Mouse (Mus musculus) bone marrow, adult 2 months (tissue): ENCODE data around the gene Sfxn2. TPM values are rescaled to one million over a fixed set of nuclear protein-coding genes. Genes with fewer than 3 reads are reported as not detected.

Source experiments
- H3K27ac ChIP-seq: fragments of 200-500 bp; 2 replicates; pipeline ENCODE4 v1.5.1; 2012; ENCODE audit warnings: low read depth, mild to moderate bottlenecking, control low read depth, inconsistent platforms, low read length; ENCODE audit not compliant: control insufficient read depth, poor library complexity, insufficient read depth
- H3K4me1 ChIP-seq: fragments of 200-500 bp; 2 replicates; pipeline ENCODE4 v1.6.1; 2011; ENCODE audit warnings: low read length; ENCODE audit not compliant: control insufficient read depth, insufficient read depth
- H3K4me3 ChIP-seq: fragments of 200-500 bp; replicated peaks from 2 replicates; pipeline ENCODE3; 2011; ENCODE audit warnings: mild to moderate bottlenecking, low read depth, low read length, control low read depth; ENCODE audit not compliant: control insufficient read depth
- CTCF ChIP-seq: fragments of 200-500 bp; IDR thresholded peaks from 2 replicates; pipeline ENCODE4 v1.5.1; 2011; ENCODE audit warnings: low read length, control low read depth; ENCODE audit not compliant: control insufficient read depth, insufficient read depth
- POLR2A ChIP-seq: fragments of 200-500 bp; IDR thresholded peaks from 2 replicates; pipeline ENCODE4 v1.6.1; 2011; ENCODE audit warnings: low read depth, mild to moderate bottlenecking, control low read depth, low read length, borderline replicate concordance; ENCODE audit not compliant: control insufficient read depth
- WGBS: fragments of 180-500 bp; shearing (Covaris S2); methylation state at CpG from one replicate; pipeline ENCODE4 v1.1.7; 2018; 5-methylcytosine and 5-hydroxymethylcytosine counted together
- polyA plus RNA-seq: library from polyadenylated mRNA; stranded (reverse); fragments of >200 nt; gene quantifications from 2 replicates; pipeline ENCODE4 v1.2.4, GENCODE M21; 2011; ENCODE audit warnings: low replicate concordance; ENCODE audit not compliant: missing spikeins, insufficient read depth, insufficient read length

Gene Sfxn2
- polyA plus RNA-seq, 1 experiment = 9.4 TPM

- 1% methylated on average over 20 of the region's 20 CpGs for WGBS
- Histone ChIP-seq H3K4me3 (peak overlapping the region; percentile 24), H3K27ac (peak overlapping the region; percentile 31), H3K4me1 (peaks cover 9% of the 10 kb centered on the region)
- TF ChIP-seq POLR2A = 0 out of 2 replicates have a peak, but pooled peaks have one; percentile 35
- TF ChIP-seq CTCF = peak; percentile 26; the same call in 1 of the 2 replicates
Measured at GRCm38 (mm10) chr19:46528529-46529213, 44.5 kb upstream of the Sfxn2 start.

- TF ChIP-seq CTCF = no peak
- no peak for TF ChIP-seq POLR2A
- Histone ChIP-seq H3K27ac (no peak overlapping the region), H3K4me3 (no peak overlapping the region), H3K4me1 (peaks cover 2% of the 10 kb centered on the region)
- 59% methylated on average over 13 of the region's 13 CpGs for WGBS
Measured at GRCm38 (mm10) chr19:46529601-46530448, 43.3 kb upstream of the Sfxn2 start.

DNA sequence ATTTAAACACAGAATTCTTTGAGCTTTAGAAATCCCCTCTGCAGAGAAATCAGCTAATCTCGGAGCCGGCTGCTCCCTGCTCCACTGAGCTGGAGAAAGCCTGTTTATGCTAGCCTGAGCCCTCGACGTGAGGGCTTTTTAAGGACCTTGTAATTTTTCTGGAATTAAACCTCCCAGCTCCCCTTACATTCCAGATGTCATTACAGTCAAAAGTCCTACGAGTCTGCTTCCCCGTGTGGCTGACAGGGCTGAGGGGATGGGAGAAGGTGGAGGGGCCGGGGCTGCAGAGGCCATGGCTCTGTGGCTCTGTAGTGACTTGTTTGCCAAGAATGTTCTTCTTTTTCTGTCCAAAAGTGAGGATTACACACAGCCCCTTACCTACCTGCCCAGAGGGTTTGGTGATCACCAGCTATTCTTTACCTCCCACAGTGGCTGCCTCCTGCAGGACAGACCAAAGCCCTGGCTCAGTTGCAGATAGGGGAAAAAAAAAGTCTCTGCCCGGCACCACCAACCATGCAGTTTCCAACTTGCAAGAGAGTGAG is 42.6 kb upstream of the Sfxn2 start:
- WGBS = 82% methylated on average over 8 of the region's 8 CpGs
- no peaks in the 10 kb centered on the region for H3K4me1 ChIP-seq
- no peak overlapping the region for H3K27ac ChIP-seq
- H3K4me3 ChIP-seq = no peak overlapping the region
- TF ChIP-seq CTCF (no peak), POLR2A (no peak)

DNA sequence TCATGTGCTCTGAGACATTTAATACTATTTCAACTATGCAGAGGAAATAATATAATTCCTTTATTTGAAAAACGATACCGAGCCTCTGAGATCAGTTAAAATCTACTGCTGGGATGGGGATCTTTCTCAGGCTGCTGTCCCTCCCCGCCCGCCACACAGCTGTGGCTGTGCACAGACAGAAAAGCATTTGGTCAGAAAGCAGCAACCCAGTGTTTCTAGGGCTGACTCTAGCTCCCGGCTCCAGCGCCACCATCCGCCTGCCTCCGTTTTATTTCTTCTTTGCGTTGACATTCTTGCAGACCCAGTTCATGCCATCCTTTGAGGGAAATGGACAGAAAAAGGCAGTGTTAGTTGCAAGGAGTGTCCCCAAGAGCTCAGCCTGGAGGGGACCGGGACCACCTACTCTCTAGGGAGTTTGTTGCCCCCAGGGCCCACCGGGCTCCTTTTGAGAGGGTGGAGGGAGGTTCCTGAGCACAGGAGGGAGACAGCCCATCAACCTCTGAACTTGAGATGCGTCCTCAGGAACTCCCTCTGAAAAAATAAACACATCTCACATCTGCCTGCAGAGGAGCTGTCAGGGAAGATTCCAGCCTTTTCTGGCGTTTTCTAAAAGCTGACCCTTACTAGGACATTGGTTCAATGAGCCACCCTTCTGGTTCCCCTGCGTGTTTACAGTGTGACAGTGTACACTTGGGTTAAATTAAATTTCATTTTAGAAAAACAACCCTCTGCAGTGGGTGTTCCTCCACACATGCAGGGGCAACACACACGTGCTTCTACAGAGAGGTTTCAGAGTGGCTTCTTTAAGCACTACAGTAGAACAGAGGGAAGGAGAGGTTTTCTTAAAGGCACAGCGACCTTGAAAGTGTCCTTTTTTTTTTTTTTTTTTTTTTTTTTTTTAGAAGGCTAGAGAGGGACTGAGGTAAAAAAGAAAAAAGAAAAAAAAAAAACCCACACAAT is 41.8 kb upstream of the Sfxn2 start:
- Histone ChIP-seq H3K4me1 (no peaks in the 10 kb centered on the region), H3K27ac (no peak overlapping the region), H3K4me3 (no peak overlapping the region)
- 55% methylated on average over 16 of the region's 16 CpGs for WGBS
- TF ChIP-seq POLR2A = no peak
- no peak for TF ChIP-seq CTCF

DNA sequence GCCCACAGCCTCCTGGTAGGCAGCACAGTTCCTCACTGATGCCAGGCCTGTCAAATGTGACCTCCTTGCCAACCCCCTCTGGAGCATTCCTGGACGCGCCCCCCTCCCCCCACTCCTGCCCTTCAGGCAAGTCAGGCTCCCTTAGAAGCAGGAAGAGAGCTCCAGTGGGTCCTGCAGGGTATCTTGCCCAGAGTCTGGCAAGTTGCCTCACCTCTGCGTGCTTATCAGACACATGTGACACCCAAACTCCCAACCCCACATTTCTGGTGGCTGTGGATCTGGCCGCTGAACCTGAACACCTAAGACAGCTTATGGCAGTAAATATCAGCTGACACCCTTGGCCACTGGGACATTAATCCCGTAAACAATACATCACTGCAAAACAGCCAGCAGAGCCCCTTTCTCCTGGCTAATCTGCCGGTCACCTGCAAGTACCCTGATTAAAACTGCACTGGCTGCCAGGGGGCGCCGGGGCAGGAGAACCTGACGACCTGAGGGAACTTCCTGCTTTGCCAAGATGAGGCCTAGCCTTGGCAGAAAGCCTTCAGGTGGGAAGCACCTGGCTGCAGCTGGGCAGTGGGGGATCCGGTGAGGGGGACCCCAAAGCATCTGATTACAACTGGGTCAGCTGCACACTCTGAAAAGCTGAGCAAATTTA is 41.0 kb upstream of the Sfxn2 start:
- H3K27ac ChIP-seq = peak overlapping the region; percentile 32; the same call in 1 of the 2 replicates
- no peak overlapping the region for H3K4me3 ChIP-seq
- H3K4me1 ChIP-seq = no peaks in the 10 kb centered on the region
- 13% methylated on average over 10 of the region's 10 CpGs for WGBS
- TF ChIP-seq CTCF = no peak
- no peak for TF ChIP-seq POLR2A

GRCm38 (mm10) chr19:46533066-46533465 is 40.1 kb upstream of the Sfxn2 start:
- 60% methylated on average over 4 of the region's 4 CpGs for WGBS
- H3K27ac ChIP-seq = no peak overlapping the region
- H3K4me3 ChIP-seq = no peak overlapping the region
- H3K4me1 ChIP-seq = no peaks in the 10 kb centered on the region; the same call in 1 of the 2 replicates
- TF ChIP-seq CTCF (no peak), POLR2A (no peak)

- no peak overlapping the region for H3K4me3 ChIP-seq
- 76% methylated on average over 5 of the region's 5 CpGs for WGBS
- TF ChIP-seq CTCF (no peak), POLR2A (no peak)
- H3K4me1 ChIP-seq = no peaks in the 10 kb centered on the region; the same call in 1 of the 2 replicates
- H3K27ac ChIP-seq = no peak overlapping the region
Measured at GRCm38 (mm10) chr19:46533525-46533924, 39.6 kb upstream of the Sfxn2 start.
